Mouse (Mus musculus) embryonic fibroblast, embryonic 13.5 days (primary cell): ENCODE data around the gene Prelid1.

Source experiments
- CTCF ChIP-seq: IDR thresholded peaks from 2 replicates; pipeline ENCODE4 v1.5.1; 2011; ENCODE audit warnings: mild to moderate bottlenecking, control low read depth, low read length, moderate library complexity, borderline replicate concordance; ENCODE audit not compliant: insufficient read depth
- POLR2A ChIP-seq: IDR thresholded peaks from 2 replicates; pipeline ENCODE4 v1.6.1; 2011; ENCODE audit warnings: low read depth, mild to moderate bottlenecking, control low read depth, low read length, moderate library complexity

DNA sequence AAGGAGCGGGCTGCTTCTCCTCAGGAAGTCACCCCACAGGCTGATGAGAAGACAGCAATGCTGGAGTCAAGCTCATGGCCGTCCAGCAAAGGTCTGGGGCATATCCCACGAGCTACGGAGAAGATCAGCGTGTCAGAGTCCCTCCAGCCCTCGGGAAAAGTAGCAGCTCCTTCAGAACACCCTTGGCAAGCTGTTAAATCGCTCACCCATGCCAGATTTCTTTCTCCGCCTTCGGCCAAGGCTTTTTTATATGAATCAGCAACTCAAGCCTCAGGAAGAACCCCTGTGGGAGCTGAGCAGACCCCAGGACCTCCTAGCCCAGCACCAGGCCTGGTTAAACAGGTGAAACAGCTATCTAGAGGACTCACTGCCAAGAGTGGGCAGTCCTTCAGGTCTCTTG, 7.2 kb upstream of the Prelid1 start:
- TF ChIP-seq CTCF (no peak), POLR2A (no peak)
